Mouse (Mus musculus) liver, embryonic 15.5 days (tissue): ENCODE measurements around the gene Gpr142. TPM values are rescaled to one million over a fixed set of nuclear protein-coding genes. Genes with fewer than 3 reads are reported as not detected.
A peak's percentile ranks its signal among the peaks of the same experiment; 100 is the strongest.

Experiments
- ATAC-seq: fragments of 200-750 bp; cut with Nextera tagmentation; 2 replicates; pipeline ENCODE4 v1.8.0; 2017; ENCODE audit warnings: moderate number of reproducible peaks, mild to moderate bottlenecking, moderate library complexity; ENCODE audit not compliant: insufficient read depth
- H3K27ac ChIP-seq: fragments of 300-500 bp; sonication (generic); replicated peaks from 2 replicates; pipeline ENCODE4 v1.5.1; 2015; ENCODE audit warnings: mild to moderate bottlenecking, inconsistent platforms
- H3K27me3 ChIP-seq: fragments of 300-500 bp; sonication (generic); 2 replicates; pipeline ENCODE4 v1.6.1; 2015; ENCODE audit warnings: mild to moderate bottlenecking, inconsistent platforms
- H3K36me3 ChIP-seq: fragments of 300-500 bp; sonication (generic); replicated peaks from 2 replicates; pipeline ENCODE4 v1.6.1; 2015; ENCODE audit warnings: moderate library complexity, mild to moderate bottlenecking, inconsistent platforms
- H3K4me1 ChIP-seq: fragments of 300-500 bp; sonication (generic); replicated peaks from 2 replicates; pipeline ENCODE4 v1.6.1; 2015; ENCODE audit warnings: inconsistent platforms
- H3K4me2 ChIP-seq: fragments of 300-500 bp; sonication (generic); 2 replicates; pipeline ENCODE4 v1.6.1; 2015; ENCODE audit warnings: moderate library complexity, mild to moderate bottlenecking, inconsistent platforms
- H3K4me3 ChIP-seq: fragments of 300-500 bp; sonication (generic); replicated peaks from 2 replicates; pipeline ENCODE4 v1.5.1; 2015; ENCODE audit warnings: mild to moderate bottlenecking, inconsistent platforms
- H3K9ac ChIP-seq: fragments of 300-500 bp; sonication (generic); 2 replicates; pipeline ENCODE4 v1.6.1; 2015; ENCODE audit warnings: moderate library complexity, mild to moderate bottlenecking, inconsistent platforms
- H3K9me3 ChIP-seq: fragments of 300-500 bp; sonication (generic); replicated peaks from 2 replicates; pipeline ENCODE4 v1.6.1; 2016; ENCODE audit warnings: inconsistent platforms
- WGBS: fragments of 180-500 bp; shearing (Covaris S2); methylation state at CpG from one replicate; pipeline ENCODE4 v1.1.7; 2015; ENCODE audit warnings: mixed read lengths; ENCODE audit not compliant: insufficient replicate concordance; 5-methylcytosine and 5-hydroxymethylcytosine counted together
- polyA plus RNA-seq: library from polyadenylated mRNA; unstranded; fragments of >200 nt; fragmentation: Nextera tagmentation; extraction: Ambion mirVana; gene quantifications from 2 replicates; pipeline ENCODE4 v1.2.1, GENCODE M21; 2015

Gene Gpr142
- polyA plus RNA-seq, 1 experiment from 2014 or later, result not detected

DNA sequence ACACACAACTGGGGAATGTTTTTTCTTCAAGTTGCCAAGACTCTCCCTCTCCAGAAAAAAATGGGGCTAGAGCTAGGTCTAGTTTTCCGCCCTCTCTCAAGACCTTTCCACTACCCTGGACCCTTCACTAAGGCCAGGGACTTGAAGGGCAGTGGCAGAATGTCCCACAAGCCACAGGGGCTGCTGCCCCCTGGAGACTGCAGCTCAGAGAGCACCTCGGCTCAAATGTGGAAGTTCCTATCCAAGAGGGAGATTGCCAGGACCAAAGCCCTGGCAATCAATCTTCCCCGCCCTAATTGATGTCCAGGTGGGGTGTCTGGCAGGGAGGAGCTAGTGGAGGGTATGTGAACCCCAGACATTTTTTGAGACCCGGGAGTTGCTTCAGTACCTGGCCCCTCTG lies 7.9 kb upstream of the Gpr142 start:
- Histone ChIP-seq H3K9me3 (no peaks in the 10 kb centered on the region), H3K36me3 (no peaks in the 10 kb centered on the region), H3K4me3 (no peak overlapping the region), H3K27me3 (peaks cover 88% of the 10 kb centered on the region), H3K9ac (no peak overlapping the region), H3K4me1 (peaks cover 19% of the 10 kb centered on the region), H3K27ac (no peak overlapping the region), H3K4me2 (no peak overlapping the region)
- WGBS, result 7% methylated on average over 4 of the region's 4 CpGs
- no peak for ATAC-seq

DNA sequence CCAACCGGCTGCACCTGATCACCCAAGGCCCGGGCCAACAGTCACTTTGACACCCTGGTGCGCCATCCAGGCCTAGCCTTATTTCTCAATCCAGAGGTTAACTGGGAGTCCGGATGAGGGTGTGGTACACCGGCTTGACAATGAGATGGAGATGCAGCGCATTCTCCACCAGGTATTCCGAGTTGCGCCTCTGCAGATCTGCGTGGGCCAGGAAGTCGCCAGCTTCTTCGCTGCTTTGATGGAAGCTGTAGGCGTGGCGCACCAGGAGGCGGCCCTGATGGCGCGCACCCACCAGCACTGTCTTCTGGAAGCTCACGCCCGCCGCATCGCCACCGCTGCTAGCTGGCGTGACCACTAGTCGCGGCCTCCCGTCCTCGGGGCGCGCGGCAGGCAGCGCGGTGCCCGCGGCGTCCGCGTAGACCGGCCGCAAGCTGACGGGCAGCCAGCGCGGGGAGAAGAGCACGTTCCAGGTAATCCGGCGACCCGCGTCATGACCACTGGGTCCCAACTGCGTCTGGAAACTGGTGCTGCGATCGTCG lies 7.3 kb upstream of the Gpr142 start:
- no peak for ATAC-seq
- peaks cover 18% of the 10 kb centered on the region for H3K4me1 ChIP-seq
- H3K27me3 ChIP-seq, result peaks cover 88% of the 10 kb centered on the region
- H3K9ac ChIP-seq, result no peak overlapping the region
- no peaks in the 10 kb centered on the region for H3K36me3 ChIP-seq
- WGBS, result 2% methylated on average over 50 of the region's 50 CpGs
- peak overlapping the region; percentile 22 for H3K4me3 ChIP-seq
- peak overlapping the region; percentile 45 for H3K4me2 ChIP-seq
- no peaks in the 10 kb centered on the region for H3K9me3 ChIP-seq
- H3K27ac ChIP-seq, result no peak overlapping the region

DNA sequence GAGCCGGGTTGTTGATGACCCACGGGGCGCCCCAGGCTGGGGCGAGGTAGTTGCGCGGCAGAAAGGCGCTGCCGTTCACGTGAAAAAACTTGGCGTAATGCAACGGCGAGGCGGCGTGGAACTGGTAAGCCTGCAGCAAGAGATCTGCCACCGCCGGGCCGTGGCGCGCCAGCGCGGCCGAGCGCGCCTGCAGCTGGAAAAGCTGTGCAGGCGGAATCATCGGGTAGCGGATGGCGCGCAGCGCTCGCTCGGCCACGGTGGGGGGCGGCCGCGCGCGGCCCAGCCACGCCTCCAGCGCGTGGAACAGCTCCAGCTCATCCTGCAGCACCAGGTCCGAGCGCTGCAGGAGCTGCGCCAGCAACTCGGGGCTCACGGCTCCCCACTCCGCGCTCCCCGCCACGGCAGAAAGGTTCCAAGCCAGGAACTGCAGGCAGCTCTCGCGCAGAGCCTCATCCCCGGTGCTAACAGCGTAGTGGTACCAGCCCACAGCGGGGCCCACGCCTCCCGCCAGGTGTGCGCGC lies 6.8 kb upstream of the Gpr142 start:
- H3K9ac ChIP-seq, result no peak overlapping the region
- no peaks in the 10 kb centered on the region for H3K9me3 ChIP-seq
- H3K4me3 ChIP-seq, result peak overlapping the region; percentile 22
- WGBS, result 1% methylated on average over 59 of the region's 59 CpGs
- no peaks in the 10 kb centered on the region for H3K36me3 ChIP-seq
- no peak overlapping the region for H3K27ac ChIP-seq
- peaks cover 17% of the 10 kb centered on the region for H3K4me1 ChIP-seq
- ATAC-seq, result no peak
- H3K27me3 ChIP-seq, result peaks cover 88% of the 10 kb centered on the region
- peak overlapping the region; percentile 45 for H3K4me2 ChIP-seq

DNA sequence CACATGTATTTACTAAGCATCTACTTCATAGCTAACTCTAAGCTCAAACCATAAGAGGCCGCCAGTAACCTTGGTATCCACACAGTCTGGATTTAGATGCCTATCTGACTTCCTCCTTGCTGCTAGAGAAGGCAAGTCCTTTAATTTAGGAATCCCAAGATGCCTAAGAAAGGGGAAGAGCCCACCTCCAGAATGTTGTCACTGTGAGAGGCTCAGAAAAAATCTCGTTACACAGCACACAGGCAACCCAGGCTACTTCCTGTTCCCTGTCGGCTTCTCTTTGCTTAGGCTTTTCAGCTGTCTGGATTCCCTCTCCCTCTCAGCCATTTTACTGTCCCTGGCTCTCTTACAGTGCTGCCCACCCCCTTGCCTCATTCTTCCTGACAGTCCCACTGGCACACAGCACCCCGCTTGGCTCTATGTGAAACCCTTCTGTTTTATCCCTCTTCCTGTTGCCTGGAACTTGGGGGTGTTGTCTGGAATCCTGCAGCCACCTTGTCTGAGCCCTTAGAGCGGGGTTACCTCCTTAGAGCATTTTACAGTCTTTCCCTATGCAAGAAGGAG lies 5.7 kb upstream of the Gpr142 start:
- H3K27me3 ChIP-seq, result peaks cover 80% of the 10 kb centered on the region
- no peak for ATAC-seq
- 29% methylated on average over 5 of the region's 5 CpGs for WGBS
- no peaks in the 10 kb centered on the region for H3K36me3 ChIP-seq
- H3K4me1 ChIP-seq, result peaks cover 17% of the 10 kb centered on the region
- no peak overlapping the region for H3K9ac ChIP-seq
- H3K4me2 ChIP-seq, result no peak overlapping the region
- no peak overlapping the region for H3K4me3 ChIP-seq
- no peaks in the 10 kb centered on the region for H3K9me3 ChIP-seq
- H3K27ac ChIP-seq, result no peak overlapping the region

- H3K27ac ChIP-seq, result no peak overlapping the region
- peaks cover 73% of the 10 kb centered on the region for H3K27me3 ChIP-seq
- no peaks in the 10 kb centered on the region for H3K9me3 ChIP-seq
- H3K4me1 ChIP-seq, result peaks cover 13% of the 10 kb centered on the region
- H3K36me3 ChIP-seq, result no peaks in the 10 kb centered on the region
- H3K4me3 ChIP-seq, result no peak overlapping the region
- 52% methylated on average over 19 of the region's 19 CpGs for WGBS
- no peak overlapping the region for H3K9ac ChIP-seq
- no peak for ATAC-seq
- H3K4me2 ChIP-seq, result no peak overlapping the region
Measured at GRCm38 (mm10) chr11:114793868-114794545, 4.7 kb upstream of the Gpr142 start.

DNA sequence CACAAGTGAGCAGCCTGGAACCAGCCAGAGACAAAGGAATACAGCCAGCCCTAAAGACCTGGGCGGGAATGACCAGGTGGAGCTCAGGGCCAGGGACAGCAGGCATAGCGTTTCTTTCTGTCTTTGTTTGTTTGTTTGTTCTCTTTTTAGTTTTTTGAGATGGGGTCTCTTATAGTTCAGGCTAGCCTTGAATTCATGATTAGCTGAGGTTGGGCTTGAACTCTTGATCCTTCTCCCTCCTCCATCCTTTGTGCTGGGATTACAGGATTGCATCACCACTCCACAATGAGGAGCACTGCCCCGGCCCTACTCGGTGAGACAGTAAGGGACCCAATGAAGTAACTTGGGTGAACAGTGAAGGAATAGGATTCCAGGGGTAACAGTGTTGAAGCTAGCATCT lies 4.0 kb upstream of the Gpr142 start:
- Histone ChIP-seq H3K27me3 (peaks cover 67% of the 10 kb centered on the region), H3K4me1 (0 out of 2 replicates have a peak, but pooled peaks cover 9% of the 10 kb centered on the region), H3K9ac (no peak overlapping the region), H3K4me2 (no peak overlapping the region), H3K36me3 (no peaks in the 10 kb centered on the region), H3K9me3 (no peaks in the 10 kb centered on the region), H3K27ac (no peak overlapping the region), H3K4me3 (no peak overlapping the region)
- WGBS, result 49% methylated on average over 4 of the region's 4 CpGs
- ATAC-seq, result no peak

DNA sequence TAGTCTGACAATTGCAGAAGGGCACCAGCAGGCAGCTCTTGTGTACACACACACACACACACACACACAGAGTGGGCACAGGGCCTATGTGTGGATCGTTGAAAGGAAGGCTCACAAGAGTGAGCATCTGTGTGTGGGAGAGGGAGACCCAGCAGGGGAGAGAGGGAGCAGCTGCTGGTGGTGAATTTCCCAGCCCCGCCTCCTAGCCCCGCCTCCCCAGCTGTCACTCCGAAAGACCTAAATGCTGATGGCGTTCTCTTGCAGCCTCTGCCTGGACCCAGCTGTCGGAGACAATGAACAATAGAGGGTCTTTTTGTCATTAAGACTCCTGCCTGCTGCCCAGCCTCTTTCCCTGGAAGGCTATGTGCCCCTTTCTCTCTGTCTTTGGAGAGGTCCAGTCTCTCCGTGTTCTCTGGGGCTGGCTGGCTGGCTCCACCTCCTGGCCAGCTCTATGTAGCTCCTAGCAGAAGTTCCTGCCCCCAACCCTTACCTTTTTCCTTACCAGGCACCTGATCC lies 3.4 kb upstream of the Gpr142 start:
- H3K36me3 ChIP-seq, result no peaks in the 10 kb centered on the region
- H3K9ac ChIP-seq, result no peak overlapping the region
- H3K4me1 ChIP-seq, result 0 out of 2 replicates have a peak, but pooled peaks cover 9% of the 10 kb centered on the region
- H3K27me3 ChIP-seq, result peaks cover 61% of the 10 kb centered on the region
- H3K9me3 ChIP-seq, result no peaks in the 10 kb centered on the region
- no peak overlapping the region for H3K27ac ChIP-seq
- H3K4me2 ChIP-seq, result peak overlapping the region; percentile 56
- WGBS, result under 1% methylated on average over 7 of the region's 7 CpGs
- ATAC-seq, result no peak
- H3K4me3 ChIP-seq, result peak overlapping the region; percentile 33

GRCm38 (mm10) chr11:114795848-114796322 lies 2.8 kb upstream of the Gpr142 start, which contains the start of gene Btbd17:
Gene Btbd17 (minus strand): TSS chr11:114795945.
- ATAC-seq, result no peak
- Histone ChIP-seq H3K36me3 (no peaks in the 10 kb centered on the region), H3K27ac (no peak within 1 kb of the TSS), H3K9me3 (no peaks in the 10 kb centered on the region), H3K4me3 (peak within 1 kb of the TSS; percentile 33), H3K27me3 (peaks cover 55% of the 10 kb centered on the region), H3K4me2 (peak within 1 kb of the TSS; percentile 56), H3K4me1 (0 out of 2 replicates have a peak, but pooled peaks cover 9% of the 10 kb centered on the region), H3K9ac (no peak within 1 kb of the TSS)
- WGBS, result 13% methylated on average over 4 of the region's 4 CpGs

GRCm38 (mm10) chr11:114797176-114797575 lies 1.5 kb upstream of the Gpr142 start:
- Histone ChIP-seq H3K36me3 (no peaks in the 10 kb centered on the region), H3K4me1 (0 out of 2 replicates have a peak, but pooled peaks cover 4% of the 10 kb centered on the region), H3K9ac (no peak overlapping the region), H3K27me3 (peaks cover 42% of the 10 kb centered on the region), H3K4me3 (no peak overlapping the region), H3K27ac (no peak overlapping the region), H3K9me3 (no peaks in the 10 kb centered on the region), H3K4me2 (no peak overlapping the region)
- ATAC-seq, result no peak
- WGBS, result 67% methylated on average over 7 of the region's 7 CpGs

GRCm38 (mm10) chr11:114797981-114798380 lies 743 bp upstream of the Gpr142 start:
- H3K4me3 ChIP-seq, result no peak overlapping the region
- H3K27ac ChIP-seq, result no peak overlapping the region
- H3K36me3 ChIP-seq, result no peaks in the 10 kb centered on the region
- 48% methylated on average over 3 of the region's 3 CpGs for WGBS
- H3K4me1 ChIP-seq, result 0 out of 2 replicates have a peak, but pooled peaks cover 3% of the 10 kb centered on the region
- no peak overlapping the region for H3K9ac ChIP-seq
- no peak overlapping the region for H3K4me2 ChIP-seq
- H3K9me3 ChIP-seq, result no peaks in the 10 kb centered on the region
- H3K27me3 ChIP-seq, result peaks cover 34% of the 10 kb centered on the region
- ATAC-seq, result no peak

- 59% methylated on average over 1 of the region's 1 CpGs for WGBS
Measured at GRCm38 (mm10) chr11:114801906-114802305, 3.2 kb downstream of the Gpr142 start.

More at GRCm38 (mm10) chr11:114801906-114802305, 3.2 kb downstream of the Gpr142 start:
- Histone ChIP-seq H3K9me3 (no peaks in the 10 kb centered on the region), H3K4me1 (no peaks in the 10 kb centered on the region), H3K4me2 (no peak overlapping the region), H3K27me3 (peaks cover 6% of the 10 kb centered on the region; the same call in 1 of the 2 replicates), H3K4me3 (no peak overlapping the region), H3K27ac (no peak overlapping the region), H3K36me3 (no peaks in the 10 kb centered on the region), H3K9ac (no peak overlapping the region)
- ATAC-seq, result no peak
